Mouse (Mus musculus): Measurements from ENCODE around the gene Dennd1a. TPM values are rescaled to one million over a fixed set of nuclear protein-coding genes. Genes with fewer than 3 reads are reported as not detected.

Gene Dennd1a
- polyA plus RNA-seq, 1 experiment from 2014 or later: 18.8 TPM

GRCm38 (mm10) chr2:38052440-38052839, 234.8 kb downstream of the Dennd1a start:
- peaks cover 6% of the 10 kb centered on the region; the same call in 1 of the 2 replicates for H3K4me1 ChIP-seq
- ATAC-seq (ENCODE audit: low FRiP score, low read depth): no peak
- no peak overlapping the region for H3K4me3 ChIP-seq
- H3K27me3 ChIP-seq (replicated peaks): no peaks in the 10 kb centered on the region
- H3K36me3 ChIP-seq: no peaks in the 10 kb centered on the region
- H3K9me3 ChIP-seq: no peaks in the 10 kb centered on the region
- no peak overlapping the region for H3K9ac ChIP-seq
- H3K27ac ChIP-seq: no peak overlapping the region
- no peak overlapping the region for H3K4me2 ChIP-seq (replicated peaks)
- 62% methylated on average over 3 of the region's 3 CpGs for WGBS

GRCm38 (mm10) chr2:38051485-38052085, 235.6 kb downstream of the Dennd1a start:
- Histone ChIP-seq H3K36me3 (no peaks in the 10 kb centered on the region), H3K4me1 (peaks cover 6% of the 10 kb centered on the region; the same call in 1 of the 2 replicates), H3K4me2 (replicated peaks) (no peak overlapping the region), H3K4me3 (no peak overlapping the region), H3K9ac (no peak overlapping the region), H3K27me3 (replicated peaks) (no peaks in the 10 kb centered on the region), H3K27ac (no peak overlapping the region), H3K9me3 (no peaks in the 10 kb centered on the region)
- ATAC-seq (ENCODE audit: low FRiP score, low read depth): no peak
- WGBS: 51% methylated on average over 1 of the region's 1 CpGs

GRCm38 (mm10) chr2:38048996-38049395, 238.2 kb downstream of the Dennd1a start:
- Histone ChIP-seq H3K4me2 (replicated peaks) (no peak overlapping the region), H3K27me3 (replicated peaks) (no peaks in the 10 kb centered on the region), H3K9me3 (no peaks in the 10 kb centered on the region), H3K36me3 (no peaks in the 10 kb centered on the region), H3K9ac (no peak overlapping the region), H3K4me1 (peaks cover 6% of the 10 kb centered on the region; the same call in 1 of the 2 replicates), H3K27ac (no peak overlapping the region), H3K4me3 (no peak overlapping the region)
- ATAC-seq (ENCODE audit: low FRiP score, low read depth): no peak

GRCm38 (mm10) chr2:38045286-38045685, 241.9 kb downstream of the Dennd1a start:
- Histone ChIP-seq H3K36me3 (no peaks in the 10 kb centered on the region), H3K27me3 (replicated peaks) (no peaks in the 10 kb centered on the region), H3K4me1 (no peaks in the 10 kb centered on the region), H3K4me2 (replicated peaks) (no peak overlapping the region), H3K27ac (no peak overlapping the region), H3K9me3 (no peaks in the 10 kb centered on the region), H3K4me3 (no peak overlapping the region), H3K9ac (no peak overlapping the region)
- ATAC-seq (ENCODE audit: low FRiP score, low read depth): no peak
- WGBS: 93% methylated on average over 4 of the region's 4 CpGs

- Histone ChIP-seq H3K9me3 (no peaks in the 10 kb centered on the region), H3K27ac (no peak overlapping the region), H3K27me3 (replicated peaks) (no peaks in the 10 kb centered on the region), H3K4me2 (replicated peaks) (no peak overlapping the region), H3K36me3 (no peaks in the 10 kb centered on the region), H3K4me1 (no peaks in the 10 kb centered on the region), H3K9ac (no peak overlapping the region), H3K4me3 (no peak overlapping the region)
- 45% methylated on average over 3 of the region's 3 CpGs for WGBS
- ATAC-seq (ENCODE audit: low FRiP score, low read depth): no peak
Measured at GRCm38 (mm10) chr2:38040845-38041244, 246.3 kb downstream of the Dennd1a start.

GRCm38 (mm10) chr2:38039621-38040020, 247.6 kb downstream of the Dennd1a start:
- H3K9ac ChIP-seq: no peak overlapping the region
- ATAC-seq (ENCODE audit: low FRiP score, low read depth): no peak
- H3K4me1 ChIP-seq: no peaks in the 10 kb centered on the region
- H3K27ac ChIP-seq: no peak overlapping the region
- H3K36me3 ChIP-seq: no peaks in the 10 kb centered on the region
- H3K9me3 ChIP-seq: no peaks in the 10 kb centered on the region
- no peak overlapping the region for H3K4me2 ChIP-seq (replicated peaks)
- 94% methylated on average over 1 of the region's 1 CpGs for WGBS
- no peak overlapping the region for H3K4me3 ChIP-seq
- no peaks in the 10 kb centered on the region for H3K27me3 ChIP-seq (replicated peaks)

- no peak overlapping the region for H3K9ac ChIP-seq
- H3K36me3 ChIP-seq: no peaks in the 10 kb centered on the region
- no peaks in the 10 kb centered on the region for H3K27me3 ChIP-seq (replicated peaks)
- ATAC-seq (ENCODE audit: low FRiP score, low read depth): no peak
- H3K4me3 ChIP-seq: no peak overlapping the region
- no peaks in the 10 kb centered on the region for H3K9me3 ChIP-seq
- H3K4me1 ChIP-seq: no peaks in the 10 kb centered on the region
- WGBS: 87% methylated on average over 3 of the region's 3 CpGs
- no peak overlapping the region for H3K27ac ChIP-seq
- H3K4me2 ChIP-seq (replicated peaks): no peak overlapping the region
Measured at GRCm38 (mm10) chr2:38028317-38028716, 258.9 kb downstream of the Dennd1a start.

- Histone ChIP-seq H3K36me3 (no peaks in the 10 kb centered on the region), H3K9me3 (no peaks in the 10 kb centered on the region), H3K4me3 (no peak overlapping the region), H3K27ac (no peak overlapping the region), H3K4me1 (no peaks in the 10 kb centered on the region), H3K27me3 (replicated peaks) (no peaks in the 10 kb centered on the region), H3K9ac (no peak overlapping the region), H3K4me2 (replicated peaks) (no peak overlapping the region)
- ATAC-seq (ENCODE audit: low FRiP score, low read depth): no peak
- WGBS: 53% methylated on average over 6 of the region's 6 CpGs
Measured at GRCm38 (mm10) chr2:38025615-38026014, 261.6 kb downstream of the Dennd1a start.

GRCm38 (mm10) chr2:38023741-38024130, 263.5 kb downstream of the Dennd1a start:
- Histone ChIP-seq H3K9me3 (no peaks in the 10 kb centered on the region), H3K4me3 (no peak overlapping the region), H3K4me2 (replicated peaks) (no peak overlapping the region), H3K4me1 (no peaks in the 10 kb centered on the region), H3K9ac (no peak overlapping the region), H3K27me3 (replicated peaks) (no peaks in the 10 kb centered on the region), H3K36me3 (no peaks in the 10 kb centered on the region), H3K27ac (no peak overlapping the region)
- no peak for ATAC-seq (ENCODE audit: low FRiP score, low read depth)
- 89% methylated on average over 4 of the region's 4 CpGs for WGBS

GRCm38 (mm10) chr2:38023054-38023740, 264.0 kb downstream of the Dennd1a start:
- WGBS: 85% methylated on average over 9 of the region's 9 CpGs
- no peak for ATAC-seq (ENCODE audit: low FRiP score, low read depth)
- Histone ChIP-seq H3K36me3 (no peaks in the 10 kb centered on the region), H3K4me3 (no peak overlapping the region), H3K4me2 (replicated peaks) (no peak overlapping the region), H3K4me1 (no peaks in the 10 kb centered on the region), H3K9ac (no peak overlapping the region), H3K9me3 (no peaks in the 10 kb centered on the region), H3K27me3 (replicated peaks) (no peaks in the 10 kb centered on the region), H3K27ac (no peak overlapping the region)

GRCm38 (mm10) chr2:38021166-38021565, 266.0 kb downstream of the Dennd1a start:
- H3K27me3 ChIP-seq (replicated peaks): no peaks in the 10 kb centered on the region
- ATAC-seq (ENCODE audit: low FRiP score, low read depth): no peak
- H3K4me3 ChIP-seq: no peak overlapping the region
- H3K9ac ChIP-seq: no peak overlapping the region
- H3K4me1 ChIP-seq: no peaks in the 10 kb centered on the region
- H3K4me2 ChIP-seq (replicated peaks): no peak overlapping the region
- H3K9me3 ChIP-seq: no peaks in the 10 kb centered on the region
- H3K36me3 ChIP-seq: no peaks in the 10 kb centered on the region
- H3K27ac ChIP-seq: no peak overlapping the region
- WGBS: 94% methylated on average over 9 of the region's 9 CpGs

GRCm38 (mm10) chr2:38014702-38015101, 272.5 kb downstream of the Dennd1a start:
- ATAC-seq (ENCODE audit: low FRiP score, low read depth): no peak
- H3K27ac ChIP-seq: no peak overlapping the region
- no peaks in the 10 kb centered on the region for H3K27me3 ChIP-seq (replicated peaks)
- no peaks in the 10 kb centered on the region for H3K36me3 ChIP-seq
- no peak overlapping the region for H3K9ac ChIP-seq
- no peaks in the 10 kb centered on the region for H3K9me3 ChIP-seq
- no peak overlapping the region for H3K4me2 ChIP-seq (replicated peaks)
- no peak overlapping the region for H3K4me3 ChIP-seq
- 97% methylated on average over 1 of the region's 1 CpGs for WGBS
- H3K4me1 ChIP-seq: no peaks in the 10 kb centered on the region

- no peak overlapping the region for H3K27ac ChIP-seq
- no peaks in the 10 kb centered on the region for H3K9me3 ChIP-seq
- H3K36me3 ChIP-seq: no peaks in the 10 kb centered on the region
- H3K9ac ChIP-seq: no peak overlapping the region
- H3K4me3 ChIP-seq: no peak overlapping the region
- no peak for ATAC-seq (ENCODE audit: low FRiP score, low read depth)
- 66% methylated on average over 5 of the region's 5 CpGs for WGBS
- H3K4me1 ChIP-seq: no peaks in the 10 kb centered on the region
- H3K27me3 ChIP-seq (replicated peaks): no peaks in the 10 kb centered on the region
- H3K4me2 ChIP-seq (replicated peaks): no peak overlapping the region
Measured at GRCm38 (mm10) chr2:38013839-38014365, 273.3 kb downstream of the Dennd1a start.

Data from neural tube, embryonic 12.5 days (tissue).